Mouse (Mus musculus): Measurements from ENCODE around the gene Gm13276.
"Not testable (repeated sequence)": the region's sequence is repeated elsewhere in the genome, so short reads cannot be mapped to it uniquely, and the experiment has no call there.

Gene Gm13276

DNA sequence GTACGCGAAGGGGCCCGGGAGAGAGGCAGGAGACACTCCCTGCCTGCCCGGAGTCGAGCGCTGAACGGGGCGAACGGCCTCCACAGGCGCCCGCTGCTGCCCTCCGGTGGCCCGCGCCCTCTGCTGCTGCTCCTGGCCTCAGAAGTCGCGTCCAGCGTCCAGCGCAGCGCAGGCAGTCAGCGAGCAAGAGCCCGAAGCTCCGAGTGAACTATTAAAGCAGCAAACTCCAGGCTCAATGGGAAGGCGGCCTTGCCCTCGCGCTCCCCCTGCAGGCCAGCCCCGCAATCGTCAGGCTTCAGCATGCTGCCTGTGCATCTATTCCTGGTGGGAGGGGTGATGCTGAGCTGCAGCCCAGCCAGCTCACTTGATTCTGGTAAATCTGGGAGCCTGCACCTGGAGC lies at the start of gene Gm13276:
Gm13276 (plus strand) TSS at position 301 of the 400 bp plus-strand sequence.
- in situ Hi-C loops (cut with MboI, MseI): not testable (repeated sequence)

DNA sequence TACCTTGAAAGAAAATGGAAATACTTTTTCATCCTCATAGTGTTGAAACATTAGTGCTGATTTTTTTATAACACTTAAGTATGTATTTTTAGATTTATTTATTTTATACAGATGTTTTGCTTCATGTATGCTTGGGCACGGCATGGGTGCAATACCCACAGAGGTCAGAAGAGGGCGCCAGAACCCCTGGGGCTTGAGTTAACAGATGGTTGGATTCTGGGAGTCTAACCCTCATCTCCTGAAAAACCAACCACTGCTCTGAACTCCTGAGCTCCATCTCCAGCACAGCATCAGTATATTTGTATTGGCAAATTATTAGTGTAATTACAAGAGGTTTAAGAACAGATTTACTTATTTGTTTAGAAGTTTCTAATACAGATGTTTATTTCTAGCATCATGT lies 47.0 kb upstream of the Gm13276 start:
- in situ Hi-C loops (cut with MboI, MseI): no loop called here

DNA sequence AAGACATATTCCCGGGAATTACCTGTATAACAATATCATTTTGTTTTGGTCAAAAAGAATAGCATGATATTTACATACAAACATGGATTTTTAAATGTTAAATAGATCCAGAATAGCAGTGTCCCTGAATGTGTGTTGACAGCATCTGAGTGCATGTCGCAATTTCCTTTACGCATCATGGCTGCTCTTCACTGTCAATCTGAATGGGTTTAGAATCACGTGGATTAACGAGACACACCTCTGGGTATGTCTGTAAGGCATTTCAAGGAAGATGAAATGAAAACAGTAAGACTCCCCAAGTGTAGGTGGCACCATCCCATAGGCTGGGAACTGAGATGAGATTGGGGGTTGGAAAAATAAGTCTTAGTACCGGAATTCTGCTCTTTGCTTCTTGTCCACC lies 46.5 kb upstream of the Gm13276 start:
- in situ Hi-C loops (cut with MboI, MseI): no loop called here

- in situ Hi-C loops (cut with MboI, MseI): loop anchor here (5.0 kb wide), 1 partner anchor 41 kb away; the partner anchor contains the start of gene Ifnz
Measured at GRCm38 (mm10) chr4:88741426-88741825, 44.1 kb upstream of the Gm13276 start.

DNA sequence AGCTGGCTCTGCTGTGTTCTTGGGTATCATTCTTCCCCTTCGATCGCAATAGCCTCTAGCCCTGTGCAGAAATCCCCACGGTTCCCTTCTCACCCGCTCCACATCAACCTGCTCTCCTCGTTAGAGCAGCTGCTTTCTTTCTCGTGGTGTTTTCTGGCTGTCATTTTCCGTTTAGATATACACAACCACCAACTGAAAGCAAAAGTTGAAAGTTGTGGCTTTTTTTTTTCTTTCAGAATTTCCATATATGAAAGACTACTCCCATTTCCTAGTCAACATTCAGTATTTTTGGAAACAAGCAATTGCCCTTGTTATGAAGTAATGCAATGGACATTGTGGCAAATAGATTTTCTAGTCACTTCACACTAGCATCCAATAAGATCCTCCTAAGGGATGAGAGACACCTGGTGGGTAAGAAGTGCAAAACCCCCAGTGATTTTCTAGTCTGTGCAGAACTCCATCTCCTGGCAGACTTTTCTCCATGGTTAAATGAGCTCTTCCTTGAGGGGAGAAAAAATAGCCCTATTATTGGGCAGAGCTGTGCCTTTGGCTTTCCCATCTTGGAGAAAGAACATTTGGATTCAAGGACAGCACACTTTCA lies 42.6 kb upstream of the Gm13276 start:
- in situ Hi-C loops (cut with MboI, MseI): loop anchor here (5.0 kb wide), 1 partner anchor 39 kb away; the partner anchor contains the start of gene Ifnz

- in situ Hi-C loops (cut with MboI, MseI): loop anchor here (5.0 kb wide), 1 partner anchor 38 kb away; the partner anchor contains the start of gene Ifnz
Measured at GRCm38 (mm10) chr4:88744207-88744606, 41.3 kb upstream of the Gm13276 start.

DNA sequence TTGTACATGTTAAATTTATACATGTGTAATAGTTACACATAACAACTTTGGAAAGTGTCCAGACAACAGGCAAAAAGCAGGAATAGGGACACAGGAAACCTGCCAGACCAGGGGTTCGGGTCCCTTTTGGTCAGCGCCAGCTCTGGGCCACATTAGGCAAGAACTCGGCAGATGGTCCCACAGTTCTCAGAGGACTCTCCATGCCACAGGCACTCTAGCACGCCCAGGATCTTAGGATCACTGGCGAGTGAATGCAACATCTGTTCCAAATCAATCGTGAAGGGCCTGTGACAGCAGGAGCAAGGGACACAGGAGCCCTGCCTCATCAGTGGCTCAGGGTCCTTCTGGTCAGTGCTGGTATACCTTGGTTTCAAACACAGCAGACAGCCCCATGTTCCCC lies 35.6 kb upstream of the Gm13276 start:
- in situ Hi-C loops (cut with MboI, MseI): no loop called here

- in situ Hi-C loops (cut with MboI, MseI): not testable (repeated sequence)
Measured at GRCm38 (mm10) chr4:88754818-88755340, 30.6 kb upstream of the Gm13276 start, which contains the start of gene Gm13271. Gm13271 (plus strand) TSS chr4:88754868.

GRCm38 (mm10) chr4:88756581-88757513 lies 28.7 kb upstream of the Gm13276 start:
- in situ Hi-C loops (cut with MboI, MseI): not testable (repeated sequence)

GRCm38 (mm10) chr4:88757628-88758031 lies 27.9 kb upstream of the Gm13276 start:
- in situ Hi-C loops (cut with MboI, MseI): not testable (repeated sequence)

DNA sequence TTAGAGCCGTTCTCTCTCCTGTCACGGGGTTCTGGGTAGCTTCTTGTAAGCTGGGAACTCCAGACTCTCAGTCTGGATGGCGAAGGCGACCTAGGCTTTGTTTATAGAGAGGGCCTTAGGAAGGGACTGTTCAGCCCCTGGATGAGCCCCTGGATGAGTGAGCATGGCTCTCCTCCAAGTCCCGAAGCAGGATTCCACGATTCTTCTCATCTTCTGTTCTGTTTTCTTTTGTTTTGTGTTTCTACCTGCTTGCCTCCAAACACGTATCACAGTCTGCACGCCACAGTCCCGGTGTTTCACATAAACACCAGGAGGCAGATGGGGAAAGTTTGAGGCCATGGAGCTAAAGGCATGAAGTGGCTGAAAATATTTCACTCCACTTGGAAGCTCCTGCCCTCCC lies 26.8 kb upstream of the Gm13276 start:
- in situ Hi-C loops (cut with MboI, MseI): not testable (repeated sequence)

DNA sequence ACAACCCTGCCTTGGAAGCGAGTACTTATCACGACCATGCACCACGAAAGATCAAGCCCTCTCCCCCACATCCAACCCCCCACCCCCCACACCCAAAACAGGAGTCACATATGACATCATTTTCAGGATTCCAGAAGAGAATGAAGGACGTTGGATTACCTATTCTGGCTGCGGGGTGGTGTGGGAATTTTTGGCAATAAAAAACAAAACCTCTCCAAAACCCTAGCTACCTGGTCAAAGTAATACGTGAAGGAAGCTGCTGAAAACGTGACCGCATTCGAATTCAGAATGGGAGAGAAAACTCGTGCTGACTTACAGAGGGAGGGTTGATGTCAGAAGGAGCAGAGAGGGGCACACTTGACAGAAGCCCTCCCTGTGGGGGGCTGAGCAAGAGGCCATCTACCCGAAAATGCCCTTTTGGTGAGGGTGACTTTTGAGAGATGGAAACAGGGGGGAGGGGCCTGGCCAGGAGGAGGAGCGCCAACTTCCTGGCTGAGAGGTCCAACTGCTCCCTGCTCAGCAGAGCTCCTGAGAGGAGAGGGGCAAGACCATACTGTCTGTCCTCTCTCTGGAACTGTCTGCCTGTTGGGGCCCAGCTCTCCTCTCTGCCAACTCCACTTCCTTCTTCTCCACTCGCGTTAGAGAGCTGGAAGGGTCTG lies 25.8 kb upstream of the Gm13276 start, which contains the start of gene Gm13283:
Gm13283 (plus strand) TSS at position 510 of the 659 bp plus-strand sequence.
- in situ Hi-C loops (cut with MboI, MseI): not testable (repeated sequence)

GRCm38 (mm10) chr4:88760431-88760830 lies 25.1 kb upstream of the Gm13276 start:
- in situ Hi-C loops (cut with MboI, MseI): not testable (repeated sequence)

DNA sequence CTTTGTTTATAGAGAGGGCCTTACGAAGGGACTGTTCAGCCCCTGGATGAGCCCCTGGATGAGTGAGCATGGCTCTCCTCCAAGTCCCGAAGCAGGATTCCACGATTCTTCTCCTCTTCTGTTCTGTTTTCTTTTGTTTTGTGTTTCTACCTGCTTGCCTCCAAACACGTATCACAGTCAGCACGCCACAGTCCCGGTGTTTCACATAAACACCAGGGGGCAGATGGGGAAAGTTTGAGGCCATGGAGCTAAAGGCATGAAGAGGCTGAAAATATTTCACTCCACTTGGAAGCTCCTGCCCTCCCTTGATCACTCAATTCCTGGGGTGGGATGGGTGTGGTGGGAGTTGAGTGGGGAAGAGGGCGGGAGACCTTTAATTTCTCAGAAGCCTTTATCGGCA lies 23.7 kb upstream of the Gm13276 start:
- in situ Hi-C loops (cut with MboI, MseI): not testable (repeated sequence)

DNA sequence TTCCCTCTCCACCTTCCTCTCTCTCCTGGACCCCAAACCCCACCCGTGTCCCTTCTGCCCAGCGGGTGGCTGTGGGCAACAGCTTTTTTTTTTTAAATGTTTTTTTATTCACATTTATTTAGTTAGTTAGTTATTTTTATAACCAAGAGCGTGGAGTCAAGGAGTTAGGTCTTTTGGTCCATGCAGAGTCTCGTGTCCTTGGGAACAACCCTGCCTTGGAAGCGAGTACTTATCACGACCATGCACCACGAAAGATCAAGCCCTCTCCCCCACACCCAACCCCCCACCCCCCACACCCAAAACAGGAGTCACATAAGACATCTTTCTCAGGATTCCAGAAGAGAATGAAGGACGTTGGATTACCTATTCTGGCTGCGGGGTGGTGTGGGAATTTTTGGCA lies 23.2 kb upstream of the Gm13276 start:
- in situ Hi-C loops (cut with MboI, MseI): not testable (repeated sequence)

DNA sequence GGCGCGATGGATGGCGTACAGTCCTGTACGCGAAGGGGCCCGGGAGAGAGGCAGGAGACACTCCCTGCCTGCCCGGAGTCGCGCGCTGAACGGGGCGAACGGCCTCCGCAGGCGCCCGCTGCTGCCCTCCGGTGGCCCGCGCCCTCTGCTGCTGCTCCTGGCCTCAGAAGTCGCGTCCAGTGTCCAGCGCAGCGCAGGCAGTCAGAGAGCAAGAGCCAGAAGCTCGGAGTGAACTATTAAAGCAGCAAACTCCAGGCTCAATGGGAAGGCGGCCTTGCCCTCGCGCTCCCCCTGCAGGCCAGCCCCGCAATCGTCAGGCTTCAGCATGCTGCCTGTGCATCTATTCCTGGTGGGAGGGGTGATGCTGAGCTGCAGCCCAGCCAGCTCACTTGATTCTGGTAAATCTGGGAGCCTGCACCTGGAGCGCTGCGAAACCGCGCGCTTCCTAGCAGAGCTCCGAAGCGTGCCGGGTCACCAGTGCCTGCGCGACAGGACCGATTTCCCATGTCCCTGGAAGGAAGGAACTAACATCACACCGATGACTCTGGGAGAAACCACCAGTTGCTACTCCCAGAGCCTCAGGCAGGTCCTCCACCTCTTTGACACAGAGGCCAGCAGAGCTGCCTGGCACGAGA lies 22.0 kb upstream of the Gm13276 start:
- in situ Hi-C loops (cut with MboI, MseI): not testable (repeated sequence)

- in situ Hi-C loops (cut with MboI, MseI): not testable (repeated sequence)
Measured at GRCm38 (mm10) chr4:88773534-88773933, 12.0 kb upstream of the Gm13276 start, which contains the start of gene Gm13290. Gm13290 (plus strand) TSS chr4:88773834.

- in situ Hi-C loops (cut with MboI, MseI): not testable (repeated sequence)
Measured at GRCm38 (mm10) chr4:88776622-88777021, 8.9 kb upstream of the Gm13276 start, which contains the start of gene Gm13289. Gm13289 (plus strand) TSS chr4:88776922.

GRCm38 (mm10) chr4:88779550-88779949 lies 6.0 kb upstream of the Gm13276 start, which contains the start of gene Gm13272:
Gm13272 (plus strand) TSS chr4:88779850.
- in situ Hi-C loops (cut with MboI, MseI): not testable (repeated sequence)

DNA sequence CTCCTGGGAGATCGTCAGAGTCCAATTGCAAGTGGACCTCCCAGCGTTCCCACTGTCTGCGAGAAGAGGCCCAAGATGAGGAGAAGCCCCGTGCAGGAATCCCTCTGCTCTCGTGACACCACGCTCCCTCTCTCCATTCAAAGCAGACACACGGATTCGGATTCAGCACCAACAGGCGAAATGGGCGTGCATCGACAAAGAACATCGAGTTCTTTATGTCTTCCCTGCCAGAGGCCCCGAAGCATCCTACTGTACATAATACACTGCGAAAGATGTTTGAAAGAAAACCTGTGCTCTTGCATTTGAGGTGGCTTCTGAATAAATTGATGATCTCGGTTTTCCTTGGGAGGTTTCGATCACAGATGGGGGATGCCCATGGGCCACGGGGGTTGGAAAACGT lies 5.2 kb upstream of the Gm13276 start:
- in situ Hi-C loops (cut with MboI, MseI): loop anchor here (5.0 kb wide), 1 partner anchor 38 kb away; no protein-coding TSS in a partner anchor

DNA sequence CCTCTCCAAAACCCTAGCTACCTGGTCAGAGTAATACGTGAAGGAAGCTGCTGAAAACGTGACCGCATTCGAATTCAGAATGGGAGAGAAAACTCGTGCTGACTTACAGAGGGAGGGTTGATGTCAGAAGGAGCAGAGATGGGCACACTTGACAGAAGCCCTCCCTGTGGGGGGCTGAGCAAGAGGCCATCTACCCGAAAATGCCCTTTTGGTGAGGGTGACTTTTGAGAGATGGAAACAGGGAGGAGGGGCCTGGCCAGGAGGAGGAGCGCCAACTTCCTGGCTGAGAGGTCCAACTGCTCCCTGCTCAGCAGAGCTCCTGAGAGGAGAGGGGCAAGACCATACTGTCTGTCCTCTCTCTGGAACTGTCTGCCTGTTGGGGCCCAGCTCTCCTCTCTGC lies 3.7 kb upstream of the Gm13276 start, which contains the start of gene Ifnz:
Ifnz (plus strand) TSS at position 301 of the 400 bp plus-strand sequence.
- in situ Hi-C loops (cut with MboI, MseI): loop anchor here (5.0 kb wide), 1 partner anchor 40 kb away; no protein-coding TSS in a partner anchor
